9 mouse cellular contexts compared by ENCODE assay signal in genomic region chr8:94735426-94736094, GRCm38 (mm10). TPM values are rescaled to one million over a fixed set of nuclear protein-coding genes. Genes with fewer than 3 reads are reported as not detected.
A peak's percentile ranks its signal among the peaks of the same experiment; 100 is the strongest.
DNase-seq lines count a peak whose midpoint lies in the region; ATAC-seq and TF ChIP-seq lines count a peak whose summit lies in the region.
"Had no signal": no experiment of that assay in that cellular context is flagged by ENCODE, and none has a peak within 500 bp of the region (broad histone marks: within the 10 kb centered on the region; RNA-seq: fewer than 3 reads in every experiment).

No protein-coding gene starts in this region.

- H3K36me3 ChIP-seq in testis, adult 2 months (ENCODE audit: control insufficient read depth, insufficient read depth, low read length), result no peaks in the 10 kb centered on the region
- no peaks in the 10 kb centered on the region for H3K36me3 ChIP-seq in liver, embryonic 12.5 days
- no peaks in the 10 kb centered on the region for H3K36me3 ChIP-seq in stomach, embryonic 16.5 days (ENCODE audit: control insufficient read depth, insufficient read depth, low read length)
- no peaks in the 10 kb centered on the region for H3K36me3 ChIP-seq in forebrain, embryonic 15.5 days
- H3K36me3 ChIP-seq: hindbrain, embryonic 15.5 days had no signal

- H3K4me1 ChIP-seq in testis, adult 2 months (ENCODE audit: control insufficient read depth, insufficient read depth, low read length), result no peaks in the 10 kb centered on the region; the same call in 1 of the 2 replicates
- H3K4me1 ChIP-seq in liver, embryonic 12.5 days, result peaks cover 65% of the 10 kb centered on the region
- H3K4me1 ChIP-seq in stomach, embryonic 16.5 days (ENCODE audit: control insufficient read depth, insufficient read depth, low read length), result peaks cover 4% of the 10 kb centered on the region
- no peaks in the 10 kb centered on the region for H3K4me1 ChIP-seq in forebrain, embryonic 15.5 days
- H3K4me1 ChIP-seq: hindbrain, embryonic 15.5 days had no signal

- TF ChIP-seq CTCF in testis, adult 2 months (IDR thresholded peaks at IDR 0.05; ENCODE audit: control insufficient read depth, insufficient read depth, insufficient replicate concordance, low read depth, low read length), result no peak

- 54% methylated on average over 5 of the region's 5 CpGs for WGBS in liver, embryonic 12.5 days (ENCODE audit: insufficient replicate concordance)
- WGBS in stomach, embryonic 16.5 days, result 47% methylated on average over 5 of the region's 5 CpGs
- WGBS in forebrain, embryonic 15.5 days, result 67% methylated on average over 5 of the region's 5 CpGs

- peak overlapping the region; percentile 56; the same call in 1 of the 2 replicates for H3K27ac ChIP-seq in testis, adult 2 months (ENCODE audit: control insufficient read depth, insufficient read depth, low read depth, low read length)
- peak overlapping the region; percentile 99 for H3K27ac ChIP-seq in liver, embryonic 12.5 days
- H3K27ac ChIP-seq in stomach, embryonic 16.5 days (ENCODE audit: low read length), result no peak overlapping the region
- H3K27ac ChIP-seq in forebrain, embryonic 15.5 days (replicated peaks), result no peak overlapping the region
- H3K27ac ChIP-seq: hindbrain, embryonic 15.5 days had no signal

- H3K4me2 ChIP-seq in liver, embryonic 12.5 days, result peak overlapping the region; percentile 56
- H3K4me2 ChIP-seq in stomach, embryonic 16.5 days (ENCODE audit: low read depth, low read length), result 0 out of 2 replicates have a peak overlapping the region, but pooled peaks have one; percentile 15
- H3K4me2 ChIP-seq in forebrain, embryonic 15.5 days (replicated peaks), result no peak overlapping the region
- H3K4me2 ChIP-seq: hindbrain, embryonic 15.5 days had no signal

- DNase-seq in testis, postnatal 10 days (ENCODE audit: low spot score), result no peak
- peak; percentile 29 for DNase-seq in heart, adult 8-10 months (ENCODE audit: low spot score)
- DNase-seq in urinary bladder, adult 18-20 months (ENCODE audit: low spot score in 2 of 2), result no peak
- no peak for DNase-seq in thymus, adult 18-20 months

- no peak for TF ChIP-seq POLR2A in testis, adult 2 months (IDR thresholded peaks at IDR 0.05; ENCODE audit: control insufficient read depth, low read depth, low read length)

- no peak for ATAC-seq in liver, embryonic 12.5 days
- ATAC-seq in stomach, embryonic 16.5 days (ENCODE audit: insufficient read depth, low FRiP score), result no peak; the same call in 1 of the 2 replicates
- ATAC-seq in forebrain, embryonic 15.5 days (replicated peaks), result no peak

- H3K9ac ChIP-seq in liver, embryonic 12.5 days, result peak overlapping the region; percentile 68
- 0 out of 2 replicates have a peak overlapping the region, but pooled peaks have one; percentile 26 for H3K9ac ChIP-seq in stomach, embryonic 16.5 days (ENCODE audit: low read length)
- H3K9ac ChIP-seq in forebrain, embryonic 15.5 days (replicated peaks), result no peak overlapping the region
- H3K9ac ChIP-seq: hindbrain, embryonic 15.5 days had no signal

- H3K4me3 ChIP-seq in testis, adult 2 months (ENCODE audit: control insufficient read depth, low read depth, low read length), result no peak overlapping the region
- peak overlapping the region; percentile 23 for H3K4me3 ChIP-seq in liver, embryonic 12.5 days
- no peak overlapping the region for H3K4me3 ChIP-seq in stomach, embryonic 16.5 days (replicated peaks; ENCODE audit: low read length)
- no peak overlapping the region for H3K4me3 ChIP-seq in forebrain, embryonic 15.5 days
- H3K4me3 ChIP-seq: hindbrain, embryonic 15.5 days had no signal

- no peaks in the 10 kb centered on the region for H3K9me3 ChIP-seq in liver, embryonic 12.5 days (replicated peaks)
- no peaks in the 10 kb centered on the region for H3K9me3 ChIP-seq in stomach, embryonic 16.5 days (replicated peaks; ENCODE audit: control insufficient read depth, low read length)
- H3K9me3 ChIP-seq in forebrain, embryonic 15.5 days, result no peaks in the 10 kb centered on the region
- H3K9me3 ChIP-seq: hindbrain, embryonic 15.5 days had no signal

- H3K27me3 ChIP-seq in testis, adult 2 months (ENCODE audit: control insufficient read depth, insufficient read depth, low read length), result no peaks in the 10 kb centered on the region
- peaks cover 4% of the 10 kb centered on the region; the same call in 1 of the 2 replicates for H3K27me3 ChIP-seq in liver, embryonic 12.5 days (replicated peaks)
- H3K27me3 ChIP-seq in stomach, embryonic 16.5 days (ENCODE audit: control insufficient read depth, insufficient read depth, low read length), result no peaks in the 10 kb centered on the region
- H3K27me3 ChIP-seq in forebrain, embryonic 15.5 days, result no peaks in the 10 kb centered on the region
- H3K27me3 ChIP-seq: hindbrain, embryonic 15.5 days had no signal

RNA-seq across cellular contexts. Expression of gene Ccl22, which starts 9.8 kb away (rescaled TPM):
- 9.5 and 10.1 TPM in 2 replicates for polyA plus RNA-seq in testis, adult 2 months (2012; rRNA removed)
- total RNA-seq in heart, adult 8-10 months (2022), result not detected
- 0.07 and 0.23 TPM in 2 replicates for polyA plus RNA-seq in liver, embryonic 12.5 days (2016; fragmentation: Nextera tagmentation; extraction: Ambion mirVana)
- not detected in 2 replicates for polyA plus RNA-seq in stomach, embryonic 16.5 days (2015; fragmentation: Nextera tagmentation; extraction: Ambion mirVana)
- polyA plus RNA-seq in forebrain, embryonic 15.5 days (2015; fragmentation: Nextera tagmentation; extraction: Ambion mirVana), result not detected in 2 replicates
- polyA plus RNA-seq: hindbrain, embryonic 15.5 days had no signal

RNA-seq across cellular contexts. Expression of gene Cx3cl1, which starts 36.2 kb away (rescaled TPM):
- polyA plus RNA-seq in testis, adult 2 months (2012; rRNA removed), result 5.4 and 6.4 TPM in 2 replicates
- total RNA-seq in heart, adult 8-10 months (2022), result 1 to 10 TPM; 5.7 to 8.2 (median 7.2) TPM
- polyA plus RNA-seq in liver, embryonic 12.5 days (2016; fragmentation: Nextera tagmentation; extraction: Ambion mirVana), result 0.45 and 0.49 TPM in 2 replicates
- polyA plus RNA-seq in stomach, embryonic 16.5 days (2015; fragmentation: Nextera tagmentation; extraction: Ambion mirVana), result 11.6 and 16.4 TPM in 2 replicates
- polyA plus RNA-seq in forebrain, embryonic 15.5 days (2015; fragmentation: Nextera tagmentation; extraction: Ambion mirVana), result 15.2 and 17.3 TPM in 2 replicates

RNA-seq across cellular contexts. Expression of gene Pllp, which starts 39.5 kb away (rescaled TPM):
- polyA plus RNA-seq in testis, adult 2 months (2012; rRNA removed), result 0.65 and 2.8 TPM in 2 replicates
- total RNA-seq in heart, adult 8-10 months (2022), result under 1 TPM in 2 of 4 experiments, not detected in 2; 0.63 to 0.69 TPM
- polyA plus RNA-seq in liver, embryonic 12.5 days (2016; fragmentation: Nextera tagmentation; extraction: Ambion mirVana), result 1.4 TPM in 2 replicates
- 125 and 188 TPM in 2 replicates for polyA plus RNA-seq in stomach, embryonic 16.5 days (2015; fragmentation: Nextera tagmentation; extraction: Ambion mirVana)
- 1.3 and 1.5 TPM in 2 replicates for polyA plus RNA-seq in forebrain, embryonic 15.5 days (2015; fragmentation: Nextera tagmentation; extraction: Ambion mirVana)

Comparison
In these comparisons a context has a peak if more than half of its experiments do, and no peak if none do; other contexts are left out.
1. H3K27ac ChIP-seq: peak in testis, adult 2 months (single experiment) and liver, embryonic 12.5 days (single experiment); none in stomach, embryonic 16.5 days (single experiment) and forebrain, embryonic 15.5 days (single experiment).
2. RNA of gene Pllp, which starts 39.5 kb away (polyA plus RNA-seq): 125 to 188 TPM in stomach, embryonic 16.5 days; 1.4 TPM in liver, embryonic 12.5 days, 1.3 to 1.5 TPM in forebrain, embryonic 15.5 days and 0.65 to 2.8 TPM in testis, adult 2 months; every median in the first group is over 10 times any median in the second.